Mouse (Mus musculus): Measurements from ENCODE around the gene Fam102b. TPM values are rescaled to one million over a fixed set of nuclear protein-coding genes. Genes with fewer than 3 reads are reported as not detected.

Gene Fam102b
- polyA plus RNA-seq, 1 experiment: 3.0 TPM

DNA sequence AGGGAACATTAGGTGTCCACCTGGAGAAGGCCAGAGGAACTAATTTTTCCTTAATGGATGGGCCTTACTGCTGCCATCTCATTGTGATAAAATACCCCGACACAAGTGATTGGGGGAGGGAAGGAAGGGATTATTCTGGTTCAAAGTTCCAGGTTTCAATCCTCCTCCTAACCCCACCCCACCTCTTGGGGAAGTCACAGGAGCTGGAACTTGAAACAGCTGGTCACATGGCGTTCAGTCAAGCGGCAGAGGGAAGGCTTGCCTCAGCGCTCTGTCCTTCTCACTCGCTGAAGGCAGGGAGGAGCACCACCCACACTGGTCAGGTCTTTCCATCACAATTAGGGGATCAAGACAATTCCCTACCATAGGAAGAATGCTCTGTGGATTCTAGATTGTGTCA is 88.7 kb downstream of the Fam102b start:
- no peak for TF ChIP-seq POLR2A (IDR thresholded peaks at IDR 0.05; ENCODE audit: low read depth, low read length)
- TF ChIP-seq CTCF (IDR thresholded peaks at IDR 0.05; ENCODE audit: extremely low read depth, insufficient read length, insufficient replicate concordance, low read depth, low read length): no peak
- Histone ChIP-seq H3K27me3 (ENCODE audit: control insufficient read depth, insufficient read depth, low read length) (no peaks in the 10 kb centered on the region), H3K27ac (ENCODE audit: insufficient read depth, low read depth, low read length) (no peak overlapping the region), H3K4me1 (ENCODE audit: control insufficient read depth, insufficient read depth, insufficient read length, low read length) (peaks cover 4% of the 10 kb centered on the region; the same call in 1 of the 2 replicates), H3K4me3 (ENCODE audit: low read depth, low read length) (no peak overlapping the region), H3K36me3 (ENCODE audit: control insufficient read depth, insufficient read depth, low read length) (no peaks in the 10 kb centered on the region)
- 93% methylated on average over 5 of the region's 5 CpGs for WGBS

DNA sequence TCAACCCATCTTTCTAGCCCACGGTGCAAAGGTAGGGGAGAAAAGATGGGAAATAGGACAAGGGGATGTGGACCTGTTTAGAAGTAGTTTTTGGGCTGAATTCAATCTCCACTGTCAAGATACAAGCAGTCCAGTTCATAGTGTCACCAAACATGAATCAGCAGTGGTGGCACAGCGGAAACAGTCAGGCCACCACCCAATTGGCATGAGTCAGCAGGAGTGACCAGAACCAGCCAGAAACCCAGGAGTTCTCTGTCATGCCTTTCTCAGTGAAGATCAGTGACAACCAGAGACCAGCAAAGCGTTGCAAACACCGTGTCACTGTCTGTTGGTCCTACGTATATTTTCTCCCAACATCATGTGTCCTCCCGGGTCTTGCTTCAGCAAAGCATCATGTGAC is 93.8 kb downstream of the Fam102b start:
- 93% methylated on average over 6 of the region's 6 CpGs for WGBS
- Histone ChIP-seq H3K27ac (ENCODE audit: insufficient read depth, low read depth, low read length) (no peak overlapping the region), H3K27me3 (ENCODE audit: control insufficient read depth, insufficient read depth, low read length) (no peaks in the 10 kb centered on the region), H3K4me3 (ENCODE audit: low read depth, low read length) (no peak overlapping the region), H3K36me3 (ENCODE audit: control insufficient read depth, insufficient read depth, low read length) (no peaks in the 10 kb centered on the region), H3K4me1 (ENCODE audit: control insufficient read depth, insufficient read depth, insufficient read length, low read length) (no peaks in the 10 kb centered on the region)
- TF ChIP-seq POLR2A (IDR thresholded peaks at IDR 0.05; ENCODE audit: low read depth, low read length) (no peak), CTCF (IDR thresholded peaks at IDR 0.05; ENCODE audit: extremely low read depth, insufficient read length, insufficient replicate concordance, low read depth, low read length) (no peak)

- TF ChIP-seq CTCF (IDR thresholded peaks at IDR 0.05; ENCODE audit: extremely low read depth, insufficient read length, insufficient replicate concordance, low read depth, low read length) (no peak), POLR2A (IDR thresholded peaks at IDR 0.05; ENCODE audit: low read depth, low read length) (no peak)
- H3K36me3 ChIP-seq (ENCODE audit: control insufficient read depth, insufficient read depth, low read length): no peaks in the 10 kb centered on the region
- peaks cover 8% of the 10 kb centered on the region; the same call in 1 of the 2 replicates for H3K4me1 ChIP-seq (ENCODE audit: control insufficient read depth, insufficient read depth, insufficient read length, low read length)
- peak overlapping the region; percentile 77 for H3K27ac ChIP-seq (ENCODE audit: insufficient read depth, low read depth, low read length)
- H3K27me3 ChIP-seq (ENCODE audit: control insufficient read depth, insufficient read depth, low read length): no peaks in the 10 kb centered on the region
- no peak overlapping the region for H3K4me3 ChIP-seq (ENCODE audit: low read depth, low read length)
- 77% methylated on average over 1 of the region's 1 CpGs for WGBS
These were observed 101.1 kb downstream of the Fam102b start for GRCm38 (mm10) chr3:108926308-108926707.

- Histone ChIP-seq H3K27ac (ENCODE audit: insufficient read depth, low read depth, low read length) (peak overlapping the region; percentile 77), H3K4me3 (ENCODE audit: low read depth, low read length) (no peak overlapping the region), H3K27me3 (ENCODE audit: control insufficient read depth, insufficient read depth, low read length) (no peaks in the 10 kb centered on the region), H3K4me1 (ENCODE audit: control insufficient read depth, insufficient read depth, insufficient read length, low read length) (peaks cover 11% of the 10 kb centered on the region; the same call in 1 of the 2 replicates), H3K36me3 (ENCODE audit: control insufficient read depth, insufficient read depth, low read length) (no peaks in the 10 kb centered on the region)
- TF ChIP-seq POLR2A (IDR thresholded peaks at IDR 0.05; ENCODE audit: low read depth, low read length): no peak
- TF ChIP-seq CTCF (IDR thresholded peaks at IDR 0.05; ENCODE audit: extremely low read depth, insufficient read length, insufficient replicate concordance, low read depth, low read length): no peak
- WGBS: 37% methylated on average over 4 of the region's 4 CpGs
These were observed 101.7 kb downstream of the Fam102b start for GRCm38 (mm10) chr3:108925677-108926076.

DNA sequence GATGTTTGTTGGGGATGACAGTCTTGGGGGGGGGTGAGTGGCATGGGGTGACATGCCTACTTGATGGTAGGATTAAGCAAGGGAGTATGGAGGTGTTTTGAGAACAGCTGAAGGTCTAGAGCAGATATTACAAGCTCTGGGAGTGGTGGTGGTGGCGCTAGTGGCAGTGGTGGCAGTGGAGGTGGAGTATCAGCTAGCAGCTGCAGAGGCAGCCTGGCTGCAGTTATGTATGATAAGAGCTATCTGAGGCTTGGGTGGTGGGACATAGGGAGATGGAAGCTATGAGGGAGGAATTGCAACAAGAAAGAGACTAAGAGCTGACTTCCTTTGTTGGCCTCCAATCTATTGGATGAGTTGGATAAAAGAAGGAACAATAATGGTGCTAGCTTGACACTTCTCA is 105.6 kb downstream of the Fam102b start:
- WGBS: 92% methylated on average over 1 of the region's 1 CpGs
- Histone ChIP-seq H3K36me3 (ENCODE audit: control insufficient read depth, insufficient read depth, low read length) (no peaks in the 10 kb centered on the region), H3K4me3 (ENCODE audit: low read depth, low read length) (no peak overlapping the region), H3K4me1 (ENCODE audit: control insufficient read depth, insufficient read depth, insufficient read length, low read length) (peaks cover 26% of the 10 kb centered on the region; the same call in 1 of the 2 replicates), H3K27ac (ENCODE audit: insufficient read depth, low read depth, low read length) (no peak overlapping the region), H3K27me3 (ENCODE audit: control insufficient read depth, insufficient read depth, low read length) (no peaks in the 10 kb centered on the region)
- no peak for TF ChIP-seq CTCF (IDR thresholded peaks at IDR 0.05; ENCODE audit: extremely low read depth, insufficient read length, insufficient replicate concordance, low read depth, low read length)
- no peak for TF ChIP-seq POLR2A (IDR thresholded peaks at IDR 0.05; ENCODE audit: low read depth, low read length)

Other genes starting within 250 kb of the Fam102b start
- 1.7 and 4.5 TPM in 2 replicates for gene Stxbp3, start 187.1 kb downstream of the Fam102b start, polyA plus RNA-seq (2012; rRNA removed)
- 0.10 TPM in 2 replicates for gene Fndc7, start 137.6 kb downstream of the Fam102b start, polyA plus RNA-seq (2012; rRNA removed)
- gene Prpf38b, start 115.9 kb downstream of the Fam102b start, polyA plus RNA-seq (2012; rRNA removed): 38.0 and 73.9 TPM in 2 replicates
- not detected in 2 replicates for gene Henmt1, start 87.7 kb downstream of the Fam102b start, polyA plus RNA-seq (2012; rRNA removed)
- not detected in 2 replicates for gene Gm9857, start 87.2 kb downstream of the Fam102b start, polyA plus RNA-seq (2012; rRNA removed)
- gene Slc25a54, start 52.9 kb upstream of the Fam102b start, polyA plus RNA-seq (2012; rRNA removed): not detected in 2 replicates
- 18.4 and 67.3 TPM in 2 replicates for gene Slc25a24, start 95.5 kb upstream of the Fam102b start, polyA plus RNA-seq (2012; rRNA removed)

Measured in small intestine, adult 2 months (tissue).